Mouse (Mus musculus): Measurements from ENCODE around the gene Cyp1a2.
A peak's percentile ranks its signal among the peaks of the same experiment; 100 is the strongest.

The Cyp1a2 gene

GRCm38 (mm10) chr9:57646551-57647103 lies 36.9 kb downstream of the Cyp1a2 start:
- peak; percentile 74 to 78 for DNase-seq (ENCODE audit: low spot score in 2 of 2)

- DNase-seq (ENCODE audit: low spot score in 2 of 2), result peak; percentile 94
These were observed 38.3 kb downstream of the Cyp1a2 start for GRCm38 (mm10) chr9:57644944-57645893.

GRCm38 (mm10) chr9:57644442-57644943 lies 39.0 kb downstream of the Cyp1a2 start:
- no peak for DNase-seq (ENCODE audit: low spot score in 2 of 2)

GRCm38 (mm10) chr9:57643856-57644180 lies 39.7 kb downstream of the Cyp1a2 start:
- DNase-seq (ENCODE audit: low spot score in 2 of 2), result peak; percentile 76 to 82

- DNase-seq (ENCODE audit: low spot score in 2 of 2), result peak; percentile 81 to 82
These were observed 40.2 kb downstream of the Cyp1a2 start for GRCm38 (mm10) chr9:57643169-57643855.

- DNase-seq (ENCODE audit: low spot score in 2 of 2), result peak in 1 of 2 experiments; percentile 49
These were observed 41.5 kb downstream of the Cyp1a2 start for GRCm38 (mm10) chr9:57641775-57642550.

GRCm38 (mm10) chr9:57641022-57641421 lies 42.5 kb downstream of the Cyp1a2 start:
- no peak for DNase-seq (ENCODE audit: low spot score in 2 of 2)

- DNase-seq (ENCODE audit: low spot score in 2 of 2), result peak; percentile 98 to 99
These were observed 43.1 kb downstream of the Cyp1a2 start for GRCm38 (mm10) chr9:57640384-57640783.

GRCm38 (mm10) chr9:57639661-57640328 lies 43.7 kb downstream of the Cyp1a2 start:
- no peak for DNase-seq (ENCODE audit: low spot score in 2 of 2)

- DNase-seq (ENCODE audit: low spot score in 2 of 2), result peak; percentile 90 to 91
These were observed 44.6 kb downstream of the Cyp1a2 start for GRCm38 (mm10) chr9:57638651-57639459.

GRCm38 (mm10) chr9:57637741-57638322 lies 45.7 kb downstream of the Cyp1a2 start:
- peak; percentile 92 to 93 for DNase-seq (ENCODE audit: low spot score in 2 of 2)

GRCm38 (mm10) chr9:57637272-57637671 lies 46.2 kb downstream of the Cyp1a2 start:
- no peak for DNase-seq (ENCODE audit: low spot score in 2 of 2)

- DNase-seq (ENCODE audit: low spot score in 2 of 2), result peak; percentile 66 to 69
These were observed 50.0 kb downstream of the Cyp1a2 start for GRCm38 (mm10) chr9:57633481-57634024.

- DNase-seq (ENCODE audit: low spot score in 2 of 2), result peak; percentile 67 to 74
These were observed 54.2 kb downstream of the Cyp1a2 start for GRCm38 (mm10) chr9:57629118-57629874.

GRCm38 (mm10) chr9:57628717-57629116 lies 54.8 kb downstream of the Cyp1a2 start:
- DNase-seq (ENCODE audit: low spot score in 2 of 2), result peak in 1 of 2 experiments; percentile 29

- DNase-seq (ENCODE audit: low spot score in 2 of 2), result no peak
These were observed 55.6 kb downstream of the Cyp1a2 start for GRCm38 (mm10) chr9:57627892-57628291.

GRCm38 (mm10) chr9:57627191-57627590 lies 56.3 kb downstream of the Cyp1a2 start:
- DNase-seq (ENCODE audit: low spot score in 2 of 2), result no peak

Measured in spleen, postnatal 36 days (tissue).